Mouse (Mus musculus): Measurements from ENCODE around the gene Zhx3.

GRCm38 (mm10) chr2:160732420-160732995, 140.3 kb downstream of the Zhx3 start:
- TF ChIP-seq EP300 (IDR thresholded peaks at IDR 0.05; ENCODE audit: low read depth) (no peak), CTCF (IDR thresholded peaks at IDR 0.05; ENCODE audit: low read depth) (no peak)
